Mouse (Mus musculus) limb, embryonic 12.5 days (tissue): Measurements from ENCODE around the gene Dpp6. TPM values are rescaled to one million over a fixed set of nuclear protein-coding genes. Genes with fewer than 3 reads are reported as not detected.

Source experiments
- ATAC-seq: fragments of 200-750 bp; cut with Nextera tagmentation; 2 replicates; pipeline ENCODE4 v1.8.0; 2017; ENCODE audit warnings: low read depth, moderate TSS enrichment; ENCODE audit not compliant: insufficient number of reproducible peaks, insufficient read depth, low FRiP score, low TSS enrichment
- H3K27ac ChIP-seq: fragments of 300-500 bp; sonication (generic); 2 replicates; pipeline ENCODE4 v1.5.1; 2016; ENCODE audit warnings: mild to moderate bottlenecking, moderate library complexity
- H3K27me3 ChIP-seq: fragments of 300-500 bp; sonication (generic); 2 replicates; pipeline ENCODE4 v1.6.1; 2016; ENCODE audit warnings: mild to moderate bottlenecking, moderate library complexity
- H3K36me3 ChIP-seq: fragments of 300-500 bp; sonication (generic); 2 replicates; pipeline ENCODE4 v1.6.1; 2016; ENCODE audit warnings: mild to moderate bottlenecking, moderate library complexity
- H3K4me1 ChIP-seq: fragments of 300-500 bp; sonication (generic); replicated peaks from 2 replicates; pipeline ENCODE4 v1.6.1; 2016
- H3K4me2 ChIP-seq: fragments of 300-500 bp; sonication (generic); 2 replicates; pipeline ENCODE4 v1.6.1; 2016; ENCODE audit warnings: mild to moderate bottlenecking, moderate library complexity
- H3K4me3 ChIP-seq: fragments of 300-500 bp; sonication (generic); replicated peaks from 2 replicates; pipeline ENCODE4 v1.5.1; 2016; ENCODE audit warnings: mild to moderate bottlenecking
- H3K9ac ChIP-seq: fragments of 300-500 bp; sonication (generic); replicated peaks from 2 replicates; pipeline ENCODE4 v1.6.1; 2016; ENCODE audit warnings: mild to moderate bottlenecking, moderate library complexity
- H3K9me3 ChIP-seq: fragments of 300-500 bp; sonication (generic); 2 replicates; pipeline ENCODE4 v1.6.1; 2016; ENCODE audit warnings: mild to moderate bottlenecking, moderate library complexity
- WGBS: fragments of 180-500 bp; shearing (Covaris S2); methylation state at CpG from one replicate; pipeline ENCODE4 v1.1.7; 2016; 5-methylcytosine and 5-hydroxymethylcytosine counted together
- polyA plus RNA-seq: library from polyadenylated mRNA; unstranded; fragments of >200 nt; fragmentation: Nextera tagmentation; extraction: Ambion mirVana; gene quantifications from 2 replicates; pipeline ENCODE4 v1.2.1, GENCODE M21; 2016

Gene Dpp6
- polyA plus RNA-seq, 1 experiment from 2014 or later = 1.8 TPM

DNA sequence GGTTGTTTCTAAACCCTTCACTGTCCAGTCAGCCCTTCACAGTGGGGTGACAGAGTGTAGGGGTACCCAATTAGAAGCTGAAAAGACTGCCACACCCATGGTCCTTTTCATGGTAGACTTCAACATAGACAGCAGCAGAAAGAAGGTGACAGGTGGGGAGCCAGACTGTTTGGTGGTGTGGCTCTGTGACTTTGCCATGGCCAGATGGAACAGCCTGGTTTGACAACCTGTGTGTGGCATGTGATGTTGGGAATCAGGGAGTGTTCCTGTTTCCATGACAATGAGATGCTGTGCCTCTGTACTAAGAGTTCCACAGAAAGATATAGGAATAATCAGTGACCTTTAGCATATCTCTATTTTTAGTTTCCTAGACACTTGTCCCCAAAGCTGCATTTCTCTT lies 386.1 kb downstream of the Dpp6 start:
- no peak overlapping the region for H3K4me2 ChIP-seq
- H3K4me3 ChIP-seq = no peak overlapping the region
- H3K9me3 ChIP-seq = no peaks in the 10 kb centered on the region
- H3K27me3 ChIP-seq = no peaks in the 10 kb centered on the region
- no peak for ATAC-seq
- no peak overlapping the region for H3K27ac ChIP-seq
- H3K4me1 ChIP-seq = no peaks in the 10 kb centered on the region
- H3K36me3 ChIP-seq = no peaks in the 10 kb centered on the region
- no peak overlapping the region for H3K9ac ChIP-seq

DNA sequence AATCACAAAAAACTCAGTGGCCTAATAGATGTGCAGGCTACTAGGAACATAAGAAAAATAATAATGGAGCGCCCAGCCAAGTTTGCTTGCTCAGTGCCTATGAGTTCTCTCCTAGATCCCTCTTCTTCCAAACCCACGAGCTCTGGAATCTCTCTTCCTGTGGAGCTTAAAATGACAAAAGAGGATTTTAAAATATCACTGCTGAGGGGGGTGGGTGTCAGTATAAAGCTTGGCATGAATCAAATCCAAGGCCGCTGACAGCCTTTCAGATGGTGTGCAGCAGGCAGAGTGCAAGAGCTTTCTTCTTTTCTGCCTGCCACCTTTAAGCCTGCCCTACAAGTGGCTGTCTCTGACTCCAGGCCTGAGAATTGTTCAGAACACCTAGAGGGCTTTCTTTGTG lies 387.7 kb downstream of the Dpp6 start:
- H3K4me3 ChIP-seq = no peak overlapping the region
- H3K27me3 ChIP-seq = no peaks in the 10 kb centered on the region
- H3K36me3 ChIP-seq = no peaks in the 10 kb centered on the region
- no peak overlapping the region for H3K27ac ChIP-seq
- WGBS = 78% methylated on average over 3 of the region's 3 CpGs
- ATAC-seq = no peak
- H3K9ac ChIP-seq = no peak overlapping the region
- H3K9me3 ChIP-seq = no peaks in the 10 kb centered on the region
- H3K4me2 ChIP-seq = no peak overlapping the region
- H3K4me1 ChIP-seq = no peaks in the 10 kb centered on the region

DNA sequence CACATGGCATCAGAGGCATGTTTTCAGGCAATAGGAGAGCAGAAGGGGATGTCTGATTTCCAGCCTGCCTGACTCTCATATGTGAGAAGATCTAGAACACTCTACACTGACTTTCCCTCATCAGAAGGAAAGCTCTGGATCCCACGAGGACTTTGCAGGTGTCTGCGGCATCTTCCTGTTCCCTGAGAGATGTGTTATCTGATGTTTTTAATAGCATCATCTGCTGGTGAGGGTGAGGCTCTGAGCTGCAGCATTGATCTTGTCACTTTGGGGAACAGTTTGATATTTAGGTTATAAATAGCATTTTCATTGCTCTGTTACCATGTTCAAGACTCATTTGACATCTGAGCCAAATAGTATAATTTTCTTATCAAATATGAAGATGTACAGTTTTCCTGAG lies 388.8 kb downstream of the Dpp6 start:
- Histone ChIP-seq H3K27ac (no peak overlapping the region), H3K9me3 (no peaks in the 10 kb centered on the region), H3K4me1 (no peaks in the 10 kb centered on the region), H3K4me2 (no peak overlapping the region), H3K4me3 (no peak overlapping the region), H3K9ac (no peak overlapping the region), H3K36me3 (no peaks in the 10 kb centered on the region), H3K27me3 (no peaks in the 10 kb centered on the region)
- ATAC-seq = no peak
- WGBS = 90% methylated on average over 2 of the region's 2 CpGs

DNA sequence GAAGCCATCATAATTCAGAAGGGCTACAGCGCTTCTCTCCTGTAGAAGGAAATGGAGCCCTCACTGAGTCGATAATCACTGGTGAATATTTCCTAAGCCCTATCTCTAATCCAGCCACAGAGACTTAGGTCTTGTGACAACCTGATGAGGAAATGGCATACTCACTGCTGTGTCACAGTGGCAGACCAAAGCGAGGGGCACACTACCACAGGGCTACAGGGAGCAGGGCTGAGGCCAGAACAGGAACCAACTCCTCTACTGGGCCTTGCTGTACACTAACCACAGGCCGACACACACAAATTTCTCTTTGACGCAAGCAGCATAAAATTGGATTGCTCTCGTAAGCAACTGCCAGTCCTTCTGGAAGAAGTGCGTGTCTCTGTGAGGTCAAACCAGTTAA lies 389.2 kb downstream of the Dpp6 start:
- ATAC-seq = no peak

DNA sequence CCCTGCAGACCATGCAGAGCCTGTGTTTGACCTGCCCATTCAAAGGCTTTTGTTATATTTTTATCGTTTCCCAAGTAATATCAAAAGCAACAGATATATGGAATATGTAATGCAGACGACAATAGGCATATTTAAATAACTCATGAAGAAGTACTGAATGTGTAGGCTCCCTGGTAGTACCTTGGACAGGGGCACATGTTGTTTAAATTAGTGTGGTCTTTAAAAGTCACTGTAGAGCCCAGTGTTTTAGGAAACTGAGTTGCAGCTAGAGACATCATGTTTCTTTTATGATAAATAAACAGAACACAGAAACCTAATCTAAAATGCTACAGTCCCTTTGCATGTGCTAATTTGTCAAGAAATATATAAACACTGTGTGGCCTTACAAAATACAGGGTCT lies 403.1 kb downstream of the Dpp6 start:
- Histone ChIP-seq H3K27ac (no peak overlapping the region), H3K9ac (no peak overlapping the region), H3K9me3 (no peaks in the 10 kb centered on the region), H3K4me3 (no peak overlapping the region), H3K4me2 (no peak overlapping the region), H3K36me3 (no peaks in the 10 kb centered on the region), H3K4me1 (no peaks in the 10 kb centered on the region), H3K27me3 (no peaks in the 10 kb centered on the region)
- WGBS = 77% methylated on average over 2 of the region's 2 CpGs
- ATAC-seq = no peak

More for the DNA sequence above, 389.2 kb downstream of the Dpp6 start:
- no peak overlapping the region for H3K9ac ChIP-seq
- no peaks in the 10 kb centered on the region for H3K9me3 ChIP-seq
- H3K27me3 ChIP-seq = no peaks in the 10 kb centered on the region
- H3K4me3 ChIP-seq = no peak overlapping the region
- no peak overlapping the region for H3K27ac ChIP-seq
- no peaks in the 10 kb centered on the region for H3K4me1 ChIP-seq
- H3K36me3 ChIP-seq = no peaks in the 10 kb centered on the region
- WGBS = 85% methylated on average over 7 of the region's 7 CpGs
- H3K4me2 ChIP-seq = no peak overlapping the region

DNA sequence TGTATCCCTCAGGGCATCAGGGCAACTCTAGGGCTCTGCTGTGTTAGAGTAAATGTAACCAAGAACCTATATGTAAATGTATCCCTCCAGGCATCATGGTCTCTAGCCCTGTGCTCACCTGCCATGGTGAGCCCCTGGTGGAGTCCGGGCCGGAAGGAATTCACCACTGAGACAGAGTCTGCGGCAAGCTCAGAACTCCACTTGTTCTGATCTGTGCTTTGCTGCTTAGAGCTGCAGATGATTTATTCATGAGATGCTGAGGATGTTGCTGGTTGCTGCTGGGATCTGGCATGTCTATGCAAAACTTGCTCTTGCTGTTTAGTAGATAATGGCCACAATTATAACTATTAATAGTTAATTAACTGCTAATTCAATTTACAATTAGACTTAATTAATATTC lies 425.1 kb downstream of the Dpp6 start:
- no peaks in the 10 kb centered on the region for H3K9me3 ChIP-seq
- H3K4me2 ChIP-seq = no peak overlapping the region
- no peak for ATAC-seq
- no peaks in the 10 kb centered on the region for H3K27me3 ChIP-seq
- WGBS = 90% methylated on average over 3 of the region's 3 CpGs
- no peak overlapping the region for H3K27ac ChIP-seq
- H3K4me1 ChIP-seq = no peaks in the 10 kb centered on the region
- H3K4me3 ChIP-seq = no peak overlapping the region
- no peaks in the 10 kb centered on the region for H3K36me3 ChIP-seq
- H3K9ac ChIP-seq = no peak overlapping the region

DNA sequence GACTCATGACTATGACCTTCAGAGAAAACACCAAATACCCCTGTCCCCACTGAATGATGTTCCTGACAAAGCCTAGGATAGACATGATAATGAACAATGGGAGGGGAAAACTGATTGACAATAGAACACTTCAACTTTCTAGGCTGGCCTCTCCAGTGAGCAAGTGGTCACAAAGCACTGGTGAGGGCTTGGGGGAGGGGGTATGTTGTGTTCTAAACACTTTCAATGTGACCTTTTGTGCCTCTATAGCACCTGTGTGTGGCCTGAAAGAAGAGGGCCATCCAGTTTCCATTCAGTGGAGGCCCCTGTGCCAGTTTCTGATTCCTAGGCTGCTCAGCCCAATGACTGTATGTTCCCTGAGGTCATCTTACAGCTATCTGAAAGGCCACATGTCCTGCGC lies 426.2 kb downstream of the Dpp6 start:
- no peak overlapping the region for H3K4me2 ChIP-seq
- no peaks in the 10 kb centered on the region for H3K9me3 ChIP-seq
- no peak overlapping the region for H3K4me3 ChIP-seq
- no peaks in the 10 kb centered on the region for H3K36me3 ChIP-seq
- WGBS = 95% methylated on average over 1 of the region's 1 CpGs
- H3K27me3 ChIP-seq = no peaks in the 10 kb centered on the region
- no peak overlapping the region for H3K27ac ChIP-seq
- no peaks in the 10 kb centered on the region for H3K4me1 ChIP-seq
- no peak overlapping the region for H3K9ac ChIP-seq
- no peak for ATAC-seq

DNA sequence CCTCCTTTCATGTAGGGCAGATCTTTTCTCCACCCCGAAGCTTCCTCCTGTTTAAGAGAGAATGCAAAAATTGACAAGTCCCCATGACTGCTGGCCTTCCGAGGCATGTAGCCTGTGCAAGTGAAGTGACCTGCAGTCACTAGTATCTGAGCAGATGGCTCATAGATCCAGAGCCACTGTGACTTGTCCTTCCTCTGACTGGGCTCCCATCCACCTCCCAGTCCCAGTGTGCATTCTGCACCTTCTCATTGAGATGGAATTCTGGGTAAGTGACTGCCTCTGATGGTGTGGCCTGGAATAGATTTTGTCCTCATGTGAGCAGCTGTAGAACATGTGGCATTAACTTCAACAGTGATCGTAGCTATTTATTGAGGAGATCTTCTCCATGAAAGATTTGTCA lies 430.8 kb downstream of the Dpp6 start:
- no peak overlapping the region for H3K27ac ChIP-seq
- H3K36me3 ChIP-seq = no peaks in the 10 kb centered on the region
- no peak for ATAC-seq
- H3K4me1 ChIP-seq = peaks cover 6% of the 10 kb centered on the region
- no peak overlapping the region for H3K9ac ChIP-seq
- WGBS = 80% methylated on average over 3 of the region's 3 CpGs
- H3K4me3 ChIP-seq = no peak overlapping the region
- no peak overlapping the region for H3K4me2 ChIP-seq
- no peaks in the 10 kb centered on the region for H3K9me3 ChIP-seq
- H3K27me3 ChIP-seq = no peaks in the 10 kb centered on the region

DNA sequence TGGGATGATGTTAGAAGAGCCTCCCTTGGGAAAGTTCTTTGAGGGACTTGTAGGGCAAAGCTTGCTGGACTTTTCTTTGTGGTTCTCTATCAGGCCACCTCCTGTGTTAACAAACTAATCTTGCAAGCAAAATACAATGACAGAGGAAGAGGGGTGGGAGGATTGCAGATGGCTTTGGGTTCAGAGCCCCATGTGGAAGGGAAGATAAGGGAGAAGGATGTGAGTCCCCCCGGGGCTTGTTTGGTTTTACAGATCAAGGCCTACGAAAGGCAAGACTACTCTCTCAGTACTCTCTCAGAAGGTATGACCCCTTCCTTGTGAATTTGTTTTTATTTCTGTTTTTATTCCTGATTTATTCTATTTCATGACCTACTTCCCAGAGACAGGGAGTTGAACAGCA lies 431.7 kb downstream of the Dpp6 start:
- ATAC-seq = no peak
- no peak overlapping the region for H3K9ac ChIP-seq
- no peaks in the 10 kb centered on the region for H3K9me3 ChIP-seq
- no peak overlapping the region for H3K4me2 ChIP-seq
- H3K36me3 ChIP-seq = no peaks in the 10 kb centered on the region
- H3K4me1 ChIP-seq = peaks cover 6% of the 10 kb centered on the region
- no peaks in the 10 kb centered on the region for H3K27me3 ChIP-seq
- H3K27ac ChIP-seq = no peak overlapping the region
- 79% methylated on average over 2 of the region's 2 CpGs for WGBS
- H3K4me3 ChIP-seq = no peak overlapping the region

DNA sequence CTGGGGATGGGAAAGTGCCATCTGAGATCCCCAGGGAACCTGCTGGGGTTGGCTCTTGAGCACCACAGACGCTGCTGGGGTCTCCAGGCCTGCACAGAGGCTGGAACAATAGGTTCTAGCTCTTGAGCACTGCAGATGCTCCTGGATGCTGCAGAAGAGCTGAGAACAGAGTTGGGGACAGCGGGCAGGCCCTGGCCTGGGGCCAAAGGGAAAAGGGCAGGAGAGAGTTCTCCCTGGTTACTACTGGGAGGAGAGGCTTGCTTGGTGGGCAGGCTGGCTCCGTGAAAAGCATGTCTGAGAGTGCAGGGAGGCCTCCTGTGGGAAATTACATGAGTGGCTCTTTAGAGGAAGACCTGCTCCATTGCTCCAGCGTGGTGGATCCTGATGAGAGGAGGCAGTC lies 432.9 kb downstream of the Dpp6 start:
- H3K4me3 ChIP-seq = no peak overlapping the region
- H3K27ac ChIP-seq = no peak overlapping the region
- no peaks in the 10 kb centered on the region for H3K27me3 ChIP-seq
- H3K4me1 ChIP-seq = peaks cover 6% of the 10 kb centered on the region
- H3K9me3 ChIP-seq = 0 out of 2 replicates have a peak, but pooled peaks cover 4% of the 10 kb centered on the region
- H3K9ac ChIP-seq = no peak overlapping the region
- H3K4me2 ChIP-seq = no peak overlapping the region
- 63% methylated on average over 4 of the region's 4 CpGs for WGBS
- ATAC-seq = no peak
- H3K36me3 ChIP-seq = no peaks in the 10 kb centered on the region

DNA sequence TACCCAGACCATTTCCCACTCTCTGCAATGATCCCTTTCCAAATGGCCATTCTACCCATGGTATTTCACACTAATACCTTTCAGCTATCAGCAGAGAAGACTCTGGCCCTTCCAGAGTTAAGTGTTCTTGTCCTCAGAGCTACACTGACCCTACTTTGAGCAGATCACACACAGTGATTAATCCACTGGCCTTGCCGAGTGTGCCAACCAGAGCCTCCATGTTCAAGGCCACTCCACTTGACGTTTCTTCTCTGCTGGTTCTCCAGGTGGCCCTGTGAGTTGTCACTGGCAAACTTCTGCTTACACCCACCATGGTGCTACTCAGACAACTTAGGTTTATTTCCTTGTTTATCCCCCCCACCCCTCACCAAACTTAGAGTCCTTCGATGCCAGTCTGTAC lies 433.9 kb downstream of the Dpp6 start:
- Histone ChIP-seq H3K27me3 (no peaks in the 10 kb centered on the region), H3K4me2 (no peak overlapping the region), H3K27ac (no peak overlapping the region), H3K4me1 (peaks cover 6% of the 10 kb centered on the region), H3K9me3 (0 out of 2 replicates have a peak, but pooled peaks cover 4% of the 10 kb centered on the region), H3K9ac (no peak overlapping the region), H3K4me3 (no peak overlapping the region), H3K36me3 (no peaks in the 10 kb centered on the region)
- ATAC-seq = no peak
- 90% methylated on average over 3 of the region's 3 CpGs for WGBS

DNA sequence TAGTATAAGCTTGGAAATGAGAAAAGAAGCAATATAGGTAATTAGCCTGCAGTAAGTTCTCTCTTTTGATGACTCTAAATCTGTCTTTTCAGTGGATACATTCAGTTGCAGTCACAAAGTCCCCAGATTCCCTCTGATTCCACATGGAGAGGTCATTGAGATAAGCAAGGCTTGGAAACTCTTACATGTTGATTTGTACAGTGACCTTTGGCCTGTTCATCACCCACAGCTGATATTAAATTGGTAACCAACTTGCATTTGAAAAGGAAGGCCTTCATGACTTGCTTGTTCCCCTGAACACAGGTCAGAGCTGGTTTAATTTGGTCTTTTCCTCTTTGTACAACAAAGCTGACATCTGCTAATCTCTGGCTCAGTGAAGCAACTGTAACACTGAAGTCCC lies 434.4 kb downstream of the Dpp6 start:
- Histone ChIP-seq H3K27me3 (no peaks in the 10 kb centered on the region), H3K27ac (no peak overlapping the region)

More for the DNA sequence above, 434.4 kb downstream of the Dpp6 start:
- Histone ChIP-seq H3K4me1 (peaks cover 6% of the 10 kb centered on the region), H3K4me2 (no peak overlapping the region), H3K9ac (no peak overlapping the region), H3K36me3 (no peaks in the 10 kb centered on the region), H3K9me3 (0 out of 2 replicates have a peak, but pooled peaks cover 4% of the 10 kb centered on the region), H3K4me3 (no peak overlapping the region)
- no peak for ATAC-seq
